Mouse (Mus musculus): ENCODE data around the gene Ilvbl. TPM values are rescaled to one million over a fixed set of nuclear protein-coding genes. Genes with fewer than 3 reads are reported as not detected.
"Not testable (repeated sequence)": the region's sequence is repeated elsewhere in the genome, so short reads cannot be mapped to it uniquely, and the experiment has no call there.

The Ilvbl gene
- total RNA-seq (2014; rRNA removed) (27.2 and 28.4 TPM in 2 replicates), polyA plus RNA-seq (2012; rRNA removed) (44.3 and 47.1 TPM in 2 replicates)

GRCm38 (mm10) chr10:78574250-78575104 is at the start of gene Ilvbl:
Gene Ilvbl, plus strand, starts transcription at chr10:78574346.
- Histone ChIP-seq H3K27me3 (ENCODE audit: control insufficient read depth, insufficient read depth, low read length) (no peaks in the 10 kb centered on the region), H3K79me2 (ENCODE audit: control insufficient read depth, insufficient read depth, low read length) (no peaks in the 10 kb centered on the region), H3K9ac (ENCODE audit: low read depth, low read length) (peak within 1 kb of the TSS; percentile 81), H3K4me3 (ENCODE audit: insufficient read depth, low read depth, low read length) (peak within 1 kb of the TSS; percentile 84), H3K27ac (replicated peaks; ENCODE audit: insufficient read depth, low read depth, low read length) (peak within 1 kb of the TSS; percentile 95), H3K4me1 (ENCODE audit: control insufficient read depth, insufficient read depth, low read length) (peaks cover 2% of the 10 kb centered on the region), H3K36me3 (ENCODE audit: control insufficient read depth, insufficient read depth, low read length) (peaks cover 2% of the 10 kb centered on the region; the same call in 1 of the 2 replicates)
- under 1% methylated on average over 51 of the region's 51 CpGs for WGBS
- peak; percentile 93 for DNase-seq (ENCODE audit: extremely low read depth, low read depth, low spot score)
- TF ChIP-seq POLR2A (IDR thresholded peaks at IDR 0.05; ENCODE audit: extremely low read depth, insufficient read depth, low read length) (no peak), CTCF (IDR thresholded peaks at IDR 0.05; ENCODE audit: low read depth, low read length) (no peak)

DNA sequence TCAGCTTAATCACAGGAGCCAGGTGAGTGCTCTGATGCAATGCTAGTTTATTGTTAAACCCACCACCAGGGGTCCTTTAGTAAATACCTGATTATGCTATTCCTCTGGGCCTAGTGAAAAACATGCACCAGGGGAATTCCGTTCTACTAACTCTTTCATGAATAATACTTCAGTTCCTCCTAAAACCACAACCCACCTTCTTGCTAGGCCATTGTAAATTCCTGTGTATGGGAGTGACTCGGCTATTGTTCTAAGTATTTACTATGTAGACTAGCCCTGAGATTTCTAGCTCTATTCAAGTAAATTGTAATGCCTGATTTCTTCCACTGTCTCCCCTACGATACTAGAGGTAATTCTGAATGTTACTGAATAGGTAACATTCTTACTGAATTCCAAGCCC is 49.1 kb upstream of the Ilvbl start:
- H3K27me3 ChIP-seq (ENCODE audit: control insufficient read depth, insufficient read depth, low read length); H3K79me2 ChIP-seq (ENCODE audit: control insufficient read depth, insufficient read depth, low read length); H3K36me3 ChIP-seq (ENCODE audit: control insufficient read depth, insufficient read depth, low read length); H3K27ac ChIP-seq (replicated peaks; ENCODE audit: insufficient read depth, low read depth, low read length); H3K9ac ChIP-seq (ENCODE audit: low read depth, low read length); H3K4me3 ChIP-seq (ENCODE audit: insufficient read depth, low read depth, low read length); DNase-seq (ENCODE audit: extremely low read depth, low read depth, low spot score); H3K4me1 ChIP-seq (ENCODE audit: control insufficient read depth, insufficient read depth, low read length): not testable (repeated sequence)
- WGBS = 87% methylated on average over 3 of the region's 3 CpGs

DNA sequence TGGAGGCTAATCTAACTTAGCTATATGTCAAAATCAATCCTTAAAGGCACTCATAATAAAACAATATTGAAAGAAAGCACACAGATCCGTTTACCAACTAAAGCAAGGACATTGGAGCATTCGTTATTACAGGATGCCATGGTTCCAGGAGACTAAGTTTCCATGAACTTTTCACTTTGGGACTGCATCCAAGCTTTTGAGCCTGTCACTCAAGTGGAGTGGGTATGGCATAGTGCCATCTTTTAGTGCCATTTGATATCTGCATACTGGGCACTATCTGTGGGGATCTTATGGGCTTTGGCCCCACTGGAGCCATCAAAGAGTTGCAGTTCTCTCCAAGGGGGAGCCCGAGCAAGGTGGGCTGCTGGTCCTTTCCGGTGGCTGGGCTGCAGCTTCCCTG is 48.6 kb upstream of the Ilvbl start:
- no peak overlapping the region for H3K4me3 ChIP-seq (ENCODE audit: insufficient read depth, low read depth, low read length)
- no peak overlapping the region for H3K27ac ChIP-seq (replicated peaks; ENCODE audit: insufficient read depth, low read depth, low read length)
- H3K27me3 ChIP-seq (ENCODE audit: control insufficient read depth, insufficient read depth, low read length) = no peaks in the 10 kb centered on the region
- WGBS = 50% methylated on average over 4 of the region's 4 CpGs
- no peaks in the 10 kb centered on the region for H3K79me2 ChIP-seq (ENCODE audit: control insufficient read depth, insufficient read depth, low read length)
- H3K36me3 ChIP-seq (ENCODE audit: control insufficient read depth, insufficient read depth, low read length) = no peaks in the 10 kb centered on the region
- DNase-seq (ENCODE audit: extremely low read depth, low read depth, low spot score) = no peak
- TF ChIP-seq CTCF (IDR thresholded peaks at IDR 0.05; ENCODE audit: low read depth, low read length) (no peak), POLR2A (IDR thresholded peaks at IDR 0.05; ENCODE audit: extremely low read depth, insufficient read depth, low read length) (no peak)
- H3K4me1 ChIP-seq (ENCODE audit: control insufficient read depth, insufficient read depth, low read length) = no peaks in the 10 kb centered on the region
- H3K9ac ChIP-seq (ENCODE audit: low read depth, low read length) = no peak overlapping the region

- H3K79me2 ChIP-seq (ENCODE audit: control insufficient read depth, insufficient read depth, low read length) = no peaks in the 10 kb centered on the region
- no peaks in the 10 kb centered on the region for H3K36me3 ChIP-seq (ENCODE audit: control insufficient read depth, insufficient read depth, low read length)
- peak; percentile 28 for DNase-seq (ENCODE audit: extremely low read depth, low read depth, low spot score)
- no peak overlapping the region for H3K27ac ChIP-seq (replicated peaks; ENCODE audit: insufficient read depth, low read depth, low read length)
- no peak overlapping the region for H3K4me3 ChIP-seq (ENCODE audit: insufficient read depth, low read depth, low read length)
- no peaks in the 10 kb centered on the region for H3K4me1 ChIP-seq (ENCODE audit: control insufficient read depth, insufficient read depth, low read length)
- 0 out of 2 replicates have a peak, but pooled peaks cover 4% of the 10 kb centered on the region for H3K27me3 ChIP-seq (ENCODE audit: control insufficient read depth, insufficient read depth, low read length)
- H3K9ac ChIP-seq (ENCODE audit: low read depth, low read length) = no peak overlapping the region
- TF ChIP-seq POLR2A (IDR thresholded peaks at IDR 0.05; ENCODE audit: extremely low read depth, insufficient read depth, low read length) (no peak), CTCF (IDR thresholded peaks at IDR 0.05; ENCODE audit: low read depth, low read length) (peak; percentile 39; the same call in 1 of the 2 replicates)
- 50% methylated on average over 2 of the region's 2 CpGs for WGBS
These were observed 33.2 kb upstream of the Ilvbl start for GRCm38 (mm10) chr10:78540943-78541342.

DNA sequence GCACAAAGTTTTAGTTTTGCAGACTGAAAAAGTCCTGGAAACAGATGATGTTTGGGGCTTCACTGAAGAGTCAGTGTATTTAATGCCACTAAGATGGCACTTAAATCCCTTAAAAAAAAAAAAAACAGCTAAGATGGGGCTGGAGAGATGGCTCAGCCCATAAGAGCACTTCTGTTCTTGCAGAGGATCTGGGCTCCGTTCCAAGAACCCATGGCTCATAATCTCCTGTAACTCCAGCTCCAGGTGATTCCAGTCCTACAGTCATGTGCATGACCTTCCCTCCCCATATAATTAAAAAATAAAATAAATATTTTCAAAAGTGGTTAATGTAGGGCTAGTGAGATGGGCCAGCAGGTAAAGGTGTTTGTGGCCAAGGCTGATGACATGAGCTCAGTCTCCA is 9.1 kb upstream of the Ilvbl start:
- Histone ChIP-seq H3K27me3 (ENCODE audit: control insufficient read depth, insufficient read depth, low read length) (no peaks in the 10 kb centered on the region), H3K27ac (replicated peaks; ENCODE audit: insufficient read depth, low read depth, low read length) (no peak overlapping the region), H3K4me3 (ENCODE audit: insufficient read depth, low read depth, low read length) (no peak overlapping the region), H3K9ac (ENCODE audit: low read depth, low read length) (no peak overlapping the region), H3K79me2 (ENCODE audit: control insufficient read depth, insufficient read depth, low read length) (no peaks in the 10 kb centered on the region), H3K36me3 (ENCODE audit: control insufficient read depth, insufficient read depth, low read length) (no peaks in the 10 kb centered on the region), H3K4me1 (ENCODE audit: control insufficient read depth, insufficient read depth, low read length) (no peaks in the 10 kb centered on the region)
- 73% methylated on average over 1 of the region's 1 CpGs for whole genome bisulfite sequencing
- DNase-seq (ENCODE audit: extremely low read depth, low read depth, low spot score) = no peak
- TF ChIP-seq CTCF (IDR thresholded peaks at IDR 0.05; ENCODE audit: low read depth, low read length) (no peak), POLR2A (IDR thresholded peaks at IDR 0.05; ENCODE audit: extremely low read depth, insufficient read depth, low read length) (no peak)

DNA sequence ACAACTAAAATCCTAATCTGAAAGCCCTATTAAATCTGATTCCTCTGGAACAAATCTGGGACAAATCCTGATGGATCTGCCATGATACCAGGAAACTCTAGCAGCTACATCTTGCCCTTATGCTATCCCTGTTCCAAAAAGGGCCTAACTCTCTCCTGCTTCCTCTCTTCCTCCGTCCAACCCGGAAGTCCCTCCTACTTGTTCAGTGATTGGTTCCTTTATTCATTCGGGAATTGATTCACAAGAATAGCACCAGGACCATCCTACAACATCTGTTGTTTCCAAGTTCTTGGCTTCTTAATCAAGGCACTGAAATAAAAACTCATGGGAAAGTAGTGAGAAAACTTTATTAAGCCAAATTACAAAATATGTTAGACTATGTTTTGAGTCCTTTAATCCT is 5.0 kb upstream of the Ilvbl start:
- 90% methylated on average over 3 of the region's 3 CpGs for WGBS
- H3K4me3 ChIP-seq (ENCODE audit: insufficient read depth, low read depth, low read length) = no peak overlapping the region
- H3K27ac ChIP-seq (replicated peaks; ENCODE audit: insufficient read depth, low read depth, low read length) = no peak overlapping the region
- H3K79me2 ChIP-seq (ENCODE audit: control insufficient read depth, insufficient read depth, low read length) = no peaks in the 10 kb centered on the region
- H3K9ac ChIP-seq (ENCODE audit: low read depth, low read length) = no peak overlapping the region
- TF ChIP-seq POLR2A (IDR thresholded peaks at IDR 0.05; ENCODE audit: extremely low read depth, insufficient read depth, low read length) (no peak), CTCF (IDR thresholded peaks at IDR 0.05; ENCODE audit: low read depth, low read length) (no peak)
- no peaks in the 10 kb centered on the region for H3K4me1 ChIP-seq (ENCODE audit: control insufficient read depth, insufficient read depth, low read length)
- no peak for DNase-seq (ENCODE audit: extremely low read depth, low read depth, low spot score)
- H3K36me3 ChIP-seq (ENCODE audit: control insufficient read depth, insufficient read depth, low read length) = no peaks in the 10 kb centered on the region
- H3K27me3 ChIP-seq (ENCODE audit: control insufficient read depth, insufficient read depth, low read length) = no peaks in the 10 kb centered on the region

All from liver, adult 2 months (tissue).